Mouse (Mus musculus): Measurements from ENCODE around the gene Ier2. TPM values are rescaled to one million over a fixed set of nuclear protein-coding genes. Genes with fewer than 3 reads are reported as not detected.

Gene Ier2
- polyA plus RNA-seq, 1 experiment from 2014 or later = 45.9 TPM

DNA sequence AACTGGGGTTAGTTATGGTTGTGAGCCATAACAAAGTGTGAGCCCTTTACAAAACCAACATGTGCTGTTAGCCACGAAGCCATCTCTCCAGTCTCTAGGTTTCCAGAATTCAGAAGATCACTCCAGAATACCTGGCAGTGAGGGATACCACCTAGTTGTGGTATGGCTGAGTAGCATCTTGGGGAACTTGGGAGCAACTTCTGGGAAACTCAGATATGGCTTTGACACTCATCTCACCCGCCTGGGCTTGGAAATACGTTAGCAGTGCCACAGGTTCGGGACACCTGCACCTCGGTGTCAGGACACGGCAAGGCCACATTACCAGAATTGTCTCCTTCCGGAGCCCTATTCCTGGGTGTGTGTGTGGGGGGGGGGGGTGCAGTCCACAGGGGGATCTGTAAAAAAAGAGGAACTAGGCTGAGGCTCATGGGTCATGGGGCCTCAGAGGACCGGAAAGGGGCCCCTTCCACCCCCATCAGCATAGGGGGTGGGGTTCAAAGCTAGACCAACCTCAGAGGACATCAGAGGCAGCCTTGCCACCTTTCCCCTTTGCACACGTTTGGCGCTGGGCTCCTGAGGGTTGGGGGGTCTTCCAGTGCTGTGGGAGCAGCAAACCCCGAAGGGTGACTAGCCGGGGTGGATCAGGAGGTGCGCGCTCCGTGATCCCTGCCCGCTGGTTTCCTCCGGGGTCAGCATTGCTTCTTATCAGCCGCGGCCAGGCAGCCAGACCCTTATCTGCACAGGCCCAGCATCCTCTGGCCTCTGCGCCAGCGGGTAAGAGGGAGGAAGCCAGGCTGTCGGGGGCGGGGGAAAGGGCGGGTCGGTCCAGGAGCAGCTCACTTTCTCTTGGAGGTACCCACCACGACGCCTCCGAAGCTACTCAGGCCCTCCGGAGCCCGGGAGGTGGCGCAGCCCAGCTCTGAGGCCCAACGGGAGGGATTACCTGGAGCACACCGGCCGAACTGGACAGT, 38.6 kb upstream of the Ier2 start, which contains the start of gene Lyl1:
Lyl1 (plus strand) TSS at position 517 of the 971 bp plus-strand sequence.
- Histone ChIP-seq H3K4me3 (ENCODE audit: low read depth, low read length) (peak within 1 kb of the TSS; percentile 22), H3K9ac (ENCODE audit: low read depth, low read length) (0 out of 2 replicates have a peak within 1 kb of the TSS, but pooled peaks have one; percentile 34), H3K4me2 (ENCODE audit: low read depth, low read length) (peak within 1 kb of the TSS; percentile 16; the same call in 1 of the 2 replicates), H3K27ac (replicated peaks; ENCODE audit: low read depth, low read length) (peak within 1 kb of the TSS; percentile 29; the same call in 1 of the 2 replicates), H3K36me3 (ENCODE audit: control insufficient read depth, insufficient read depth, low read length) (peaks cover 39% of the 10 kb centered on the region), H3K9me3 (ENCODE audit: control insufficient read depth, low read length) (no peaks in the 10 kb centered on the region), H3K4me1 (ENCODE audit: control insufficient read depth, insufficient read depth, low read length) (peaks cover 10% of the 10 kb centered on the region), H3K27me3 (replicated peaks; ENCODE audit: control insufficient read depth, insufficient read depth, low read length) (peaks cover 45% of the 10 kb centered on the region)
- ATAC-seq (ENCODE audit: low read depth) = 0 out of 2 replicates have a peak, but pooled peaks have one; percentile 13
- WGBS = 15% methylated on average over 26 of the region's 34 CpGs
- no peak for DNase-seq (ENCODE audit: low spot score)

DNA sequence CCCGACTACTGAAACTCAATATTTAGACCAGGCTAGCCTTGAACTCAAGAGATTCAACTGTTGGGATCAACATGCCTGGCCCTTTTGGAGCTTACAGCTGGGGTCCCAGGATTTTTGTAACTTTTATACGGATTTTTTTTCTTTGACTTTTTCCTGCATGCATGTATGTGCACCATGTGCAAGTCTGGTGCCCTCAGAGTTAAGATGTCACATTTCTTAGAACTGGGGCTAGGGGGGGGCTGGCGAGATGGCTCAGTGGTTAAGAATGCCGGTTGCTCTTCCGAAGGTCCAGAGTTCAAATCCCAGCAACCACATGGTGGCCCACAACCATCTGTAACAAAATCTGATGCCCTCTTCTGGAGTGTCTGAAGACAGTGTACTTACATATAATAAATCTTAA, 37.9 kb upstream of the Ier2 start:
- Histone ChIP-seq H3K4me1 (ENCODE audit: control insufficient read depth, insufficient read depth, low read length) (peaks cover 7% of the 10 kb centered on the region; the same call in 1 of the 2 replicates), H3K9me3 (ENCODE audit: control insufficient read depth, low read length) (no peaks in the 10 kb centered on the region), H3K27ac (replicated peaks; ENCODE audit: low read depth, low read length) (0 out of 2 replicates have a peak overlapping the region, but pooled peaks have one; percentile 29), H3K27me3 (replicated peaks; ENCODE audit: control insufficient read depth, insufficient read depth, low read length) (peaks cover 43% of the 10 kb centered on the region), H3K4me3 (ENCODE audit: low read depth, low read length) (no peak overlapping the region), H3K9ac (ENCODE audit: low read depth, low read length) (no peak overlapping the region), H3K4me2 (ENCODE audit: low read depth, low read length) (peak overlapping the region; percentile 2; the same call in 1 of the 2 replicates), H3K36me3 (ENCODE audit: control insufficient read depth, insufficient read depth, low read length) (peaks cover 45% of the 10 kb centered on the region)
- WGBS = 79% methylated on average over 5 of the region's 5 CpGs
- DNase-seq (ENCODE audit: low spot score) (no peak), ATAC-seq (ENCODE audit: low read depth) (no peak)

- H3K4me3 ChIP-seq (ENCODE audit: low read depth, low read length) = no peak overlapping the region
- no peaks in the 10 kb centered on the region for H3K9me3 ChIP-seq (ENCODE audit: control insufficient read depth, low read length)
- DNase-seq (ENCODE audit: low spot score) (peak; percentile 79), ATAC-seq (ENCODE audit: low read depth) (no peak)
- H3K4me1 ChIP-seq (ENCODE audit: control insufficient read depth, insufficient read depth, low read length) = 0 out of 2 replicates have a peak, but pooled peaks cover 2% of the 10 kb centered on the region
- peak overlapping the region; percentile 2; the same call in 1 of the 2 replicates for H3K4me2 ChIP-seq (ENCODE audit: low read depth, low read length)
- no peak overlapping the region for H3K9ac ChIP-seq (ENCODE audit: low read depth, low read length)
- H3K27ac ChIP-seq (replicated peaks; ENCODE audit: low read depth, low read length) = 0 out of 2 replicates have a peak overlapping the region, but pooled peaks have one; percentile 29
- WGBS = 44% methylated on average over 7 of the region's 7 CpGs
- H3K27me3 ChIP-seq (replicated peaks; ENCODE audit: control insufficient read depth, insufficient read depth, low read length) = peaks cover 37% of the 10 kb centered on the region
- peaks cover 51% of the 10 kb centered on the region for H3K36me3 ChIP-seq (ENCODE audit: control insufficient read depth, insufficient read depth, low read length)
Measured at GRCm38 (mm10) chr8:84699861-84700322, 37.2 kb upstream of the Ier2 start.

- no peak for ATAC-seq (ENCODE audit: low read depth)
Measured at GRCm38 (mm10) chr8:84698929-84699401, 36.3 kb upstream of the Ier2 start.

DNA sequence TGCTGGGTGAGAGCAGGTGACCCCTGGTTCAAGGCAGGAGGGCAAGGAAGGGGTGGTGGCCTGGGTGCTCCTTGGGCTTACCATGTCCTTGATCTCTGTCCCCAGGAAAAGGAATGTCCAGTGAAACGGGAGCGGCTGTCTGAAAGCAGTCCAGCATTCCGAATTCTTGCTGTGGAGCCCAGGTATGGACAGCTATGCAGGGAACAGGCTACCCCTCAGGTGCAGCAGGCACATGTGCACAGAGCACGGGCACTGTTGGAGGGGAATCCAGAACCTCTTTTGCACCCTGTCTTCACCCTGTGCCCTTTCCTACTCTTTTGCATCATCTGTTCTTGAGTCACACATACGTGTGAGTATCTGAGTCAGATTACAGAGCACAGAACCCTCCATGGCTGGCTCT, 35.6 kb upstream of the Ier2 start:
- H3K27ac ChIP-seq (replicated peaks; ENCODE audit: low read depth, low read length) = no peak overlapping the region

More at GRCm38 (mm10) chr8:84698929-84699401, 36.3 kb upstream of the Ier2 start:
- Histone ChIP-seq H3K4me1 (ENCODE audit: control insufficient read depth, insufficient read depth, low read length) (no peaks in the 10 kb centered on the region), H3K4me3 (ENCODE audit: low read depth, low read length) (no peak overlapping the region), H3K9me3 (ENCODE audit: control insufficient read depth, low read length) (no peaks in the 10 kb centered on the region), H3K9ac (ENCODE audit: low read depth, low read length) (no peak overlapping the region), H3K27ac (replicated peaks; ENCODE audit: low read depth, low read length) (peak overlapping the region; percentile 55), H3K36me3 (ENCODE audit: control insufficient read depth, insufficient read depth, low read length) (peaks cover 53% of the 10 kb centered on the region), H3K4me2 (ENCODE audit: low read depth, low read length) (no peak overlapping the region), H3K27me3 (replicated peaks; ENCODE audit: control insufficient read depth, insufficient read depth, low read length) (peaks cover 29% of the 10 kb centered on the region)
- DNase-seq (ENCODE audit: low spot score) = no peak
- WGBS = 75% methylated on average over 9 of the region's 9 CpGs

DNA sequence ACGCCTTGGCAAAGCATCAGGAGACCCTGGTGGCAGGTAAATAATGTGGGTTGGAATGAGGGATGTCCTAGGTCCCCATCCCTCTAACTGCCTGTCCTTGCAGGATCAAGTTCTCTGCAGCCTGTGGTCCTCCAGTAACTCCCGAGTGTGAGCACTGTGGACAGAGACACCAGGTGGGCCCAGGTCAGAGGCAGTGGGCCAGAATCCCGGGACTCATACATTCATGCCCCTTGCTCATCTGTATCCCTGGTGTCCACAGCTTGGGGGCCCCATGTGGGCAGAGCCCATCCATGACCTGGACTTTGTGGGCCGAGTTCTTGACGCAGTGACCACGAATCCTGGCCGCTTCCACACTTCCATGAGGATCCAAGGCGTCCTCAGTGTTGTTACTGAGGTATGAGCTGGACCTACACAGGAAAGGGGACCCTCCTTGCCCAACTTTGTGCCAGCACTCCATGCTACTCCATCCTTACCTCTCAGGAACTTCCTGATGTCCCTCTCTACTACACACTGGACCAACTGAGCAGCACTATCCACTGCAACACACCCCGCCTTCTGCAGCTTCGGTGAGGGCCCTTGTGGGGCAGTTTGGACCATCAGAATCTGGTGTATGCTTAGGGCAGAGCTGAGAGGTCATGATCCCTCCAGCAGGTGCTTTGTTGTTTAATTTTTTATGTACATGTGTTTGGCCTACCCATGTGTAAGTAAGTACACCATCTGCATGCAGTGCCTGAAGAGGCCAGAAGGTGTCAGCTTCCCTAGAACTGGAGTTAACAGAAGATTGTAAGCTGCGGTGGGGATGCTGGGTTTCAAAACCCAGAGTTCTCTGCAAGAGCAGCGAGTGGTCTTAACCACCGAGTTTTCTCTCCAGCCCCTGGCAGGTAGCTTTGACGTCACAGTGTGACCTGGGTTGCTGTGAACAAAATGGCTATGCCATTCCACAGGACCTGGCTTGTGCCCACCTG, 34.8 kb upstream of the Ier2 start:
- H3K27ac ChIP-seq (replicated peaks; ENCODE audit: low read depth, low read length) = no peak overlapping the region
- 85% methylated on average over 12 of the region's 14 CpGs for whole genome bisulfite sequencing
- peaks cover 14% of the 10 kb centered on the region for H3K27me3 ChIP-seq (replicated peaks; ENCODE audit: control insufficient read depth, insufficient read depth, low read length)
- no peak overlapping the region for H3K4me2 ChIP-seq (ENCODE audit: low read depth, low read length)
- DNase-seq (ENCODE audit: low spot score) (peak; percentile 63), ATAC-seq (ENCODE audit: low read depth) (no peak)
- H3K9ac ChIP-seq (ENCODE audit: low read depth, low read length) = no peak overlapping the region
- H3K9me3 ChIP-seq (ENCODE audit: control insufficient read depth, low read length) = no peaks in the 10 kb centered on the region
- H3K4me1 ChIP-seq (ENCODE audit: control insufficient read depth, insufficient read depth, low read length) = no peaks in the 10 kb centered on the region
- peaks cover 68% of the 10 kb centered on the region for H3K36me3 ChIP-seq (ENCODE audit: control insufficient read depth, insufficient read depth, low read length)
- no peak overlapping the region for H3K4me3 ChIP-seq (ENCODE audit: low read depth, low read length)

More for the DNA sequence above, 35.6 kb upstream of the Ier2 start:
- Histone ChIP-seq H3K9ac (ENCODE audit: low read depth, low read length) (no peak overlapping the region), H3K36me3 (ENCODE audit: control insufficient read depth, insufficient read depth, low read length) (peaks cover 60% of the 10 kb centered on the region), H3K9me3 (ENCODE audit: control insufficient read depth, low read length) (no peaks in the 10 kb centered on the region), H3K4me1 (ENCODE audit: control insufficient read depth, insufficient read depth, low read length) (no peaks in the 10 kb centered on the region), H3K4me3 (ENCODE audit: low read depth, low read length) (no peak overlapping the region), H3K4me2 (ENCODE audit: low read depth, low read length) (no peak overlapping the region), H3K27me3 (replicated peaks; ENCODE audit: control insufficient read depth, insufficient read depth, low read length) (peaks cover 23% of the 10 kb centered on the region)
- 97% methylated on average over 5 of the region's 5 CpGs for WGBS
- ATAC-seq (ENCODE audit: low read depth) (no peak), DNase-seq (ENCODE audit: low spot score) (no peak)

DNA sequence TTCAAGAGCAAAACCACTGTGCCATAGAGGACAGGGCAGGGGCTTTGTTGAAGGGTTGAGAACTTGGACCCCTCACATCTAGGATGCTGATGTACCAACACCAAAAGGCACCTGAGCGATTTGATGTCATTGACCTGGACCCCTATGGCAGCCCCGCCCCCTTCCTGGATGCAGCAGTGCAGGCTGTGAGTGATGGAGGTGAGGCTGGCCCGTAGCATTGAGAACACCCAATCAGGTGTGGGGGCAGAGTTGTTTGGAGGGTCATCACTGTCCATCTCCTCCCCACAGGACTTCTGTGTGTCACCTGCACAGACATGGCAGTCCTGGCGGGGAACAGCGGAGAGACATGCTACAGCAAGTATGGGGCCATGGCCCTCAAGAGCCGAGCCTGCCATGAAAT, 32.5 kb upstream of the Ier2 start:
- Histone ChIP-seq H3K4me1 (ENCODE audit: control insufficient read depth, insufficient read depth, low read length) (0 out of 2 replicates have a peak, but pooled peaks cover 2% of the 10 kb centered on the region), H3K27me3 (replicated peaks; ENCODE audit: control insufficient read depth, insufficient read depth, low read length) (no peaks in the 10 kb centered on the region), H3K36me3 (ENCODE audit: control insufficient read depth, insufficient read depth, low read length) (peaks cover 84% of the 10 kb centered on the region), H3K4me2 (ENCODE audit: low read depth, low read length) (no peak overlapping the region), H3K9me3 (ENCODE audit: control insufficient read depth, low read length) (no peaks in the 10 kb centered on the region), H3K9ac (ENCODE audit: low read depth, low read length) (no peak overlapping the region), H3K27ac (replicated peaks; ENCODE audit: low read depth, low read length) (no peak overlapping the region), H3K4me3 (ENCODE audit: low read depth, low read length) (no peak overlapping the region)
- DNase-seq (ENCODE audit: low spot score) (no peak), ATAC-seq (ENCODE audit: low read depth) (no peak)
- WGBS = 92% methylated on average over 6 of the region's 6 CpGs

DNA sequence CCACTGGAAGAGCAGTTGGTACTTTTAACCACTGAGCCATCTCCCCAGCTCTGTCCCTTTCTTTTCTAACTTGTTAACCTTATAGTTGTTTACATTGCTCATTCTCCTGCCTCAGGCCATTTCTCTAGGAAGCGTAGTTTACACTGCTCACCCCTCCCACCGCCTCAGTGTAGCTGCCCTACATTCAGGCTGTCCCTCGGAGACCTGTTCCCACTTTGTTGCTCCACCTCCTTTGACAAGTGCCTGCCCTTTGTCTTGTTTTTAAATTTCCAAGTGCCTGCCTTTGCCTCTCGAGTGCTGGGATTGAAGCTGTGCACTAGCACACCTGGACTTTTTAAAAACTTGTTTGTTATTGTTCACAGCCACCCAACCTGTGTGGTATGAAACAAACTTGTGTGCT, 30.7 kb upstream of the Ier2 start:
- Histone ChIP-seq H3K4me3 (ENCODE audit: low read depth, low read length) (no peak overlapping the region), H3K9me3 (ENCODE audit: control insufficient read depth, low read length) (no peaks in the 10 kb centered on the region), H3K4me1 (ENCODE audit: control insufficient read depth, insufficient read depth, low read length) (peaks cover 10% of the 10 kb centered on the region; the same call in 1 of the 2 replicates), H3K27me3 (replicated peaks; ENCODE audit: control insufficient read depth, insufficient read depth, low read length) (no peaks in the 10 kb centered on the region), H3K9ac (ENCODE audit: low read depth, low read length) (no peak overlapping the region), H3K27ac (replicated peaks; ENCODE audit: low read depth, low read length) (no peak overlapping the region), H3K4me2 (ENCODE audit: low read depth, low read length) (no peak overlapping the region), H3K36me3 (ENCODE audit: control insufficient read depth, insufficient read depth, low read length) (peaks cover 71% of the 10 kb centered on the region)
- 51% methylated on average over 4 of the region's 4 CpGs for WGBS
- no peak for DNase-seq (ENCODE audit: low spot score)
- ATAC-seq (ENCODE audit: low read depth) = no peak

Measured in embryonic facial prominence, embryonic 14.5 days (tissue).